Mouse (Mus musculus) liver, postnatal 0 days (tissue): Measurements from ENCODE around the gene Akap7.

Experiments
- CTCF ChIP-seq: sonication (generic); IDR thresholded peaks from 2 replicates; pipeline ENCODE4 v1.5.1; 2016; ENCODE audit warnings: antibody characterized with exemption, low read depth
- EP300 ChIP-seq: IDR thresholded peaks from 2 replicates; pipeline ENCODE4 v1.6.1; 2016; ENCODE audit warnings: antibody characterized with exemption, low read depth, mild to moderate bottlenecking

GRCm38 (mm10) chr10:25208619-25209018 lies 99.1 kb downstream of the Akap7 start:
- TF ChIP-seq CTCF (no peak), EP300 (no peak)
